Mouse (Mus musculus) kidney, postnatal 14 days (tissue): ENCODE data around the gene Tas1r1.

Experiments
- DNase-seq: peaks from one replicate; pipeline ENCODE4 v3.0.0; 2022; ENCODE audit warnings: mixed read lengths

Tas1r1 gene

DNA sequence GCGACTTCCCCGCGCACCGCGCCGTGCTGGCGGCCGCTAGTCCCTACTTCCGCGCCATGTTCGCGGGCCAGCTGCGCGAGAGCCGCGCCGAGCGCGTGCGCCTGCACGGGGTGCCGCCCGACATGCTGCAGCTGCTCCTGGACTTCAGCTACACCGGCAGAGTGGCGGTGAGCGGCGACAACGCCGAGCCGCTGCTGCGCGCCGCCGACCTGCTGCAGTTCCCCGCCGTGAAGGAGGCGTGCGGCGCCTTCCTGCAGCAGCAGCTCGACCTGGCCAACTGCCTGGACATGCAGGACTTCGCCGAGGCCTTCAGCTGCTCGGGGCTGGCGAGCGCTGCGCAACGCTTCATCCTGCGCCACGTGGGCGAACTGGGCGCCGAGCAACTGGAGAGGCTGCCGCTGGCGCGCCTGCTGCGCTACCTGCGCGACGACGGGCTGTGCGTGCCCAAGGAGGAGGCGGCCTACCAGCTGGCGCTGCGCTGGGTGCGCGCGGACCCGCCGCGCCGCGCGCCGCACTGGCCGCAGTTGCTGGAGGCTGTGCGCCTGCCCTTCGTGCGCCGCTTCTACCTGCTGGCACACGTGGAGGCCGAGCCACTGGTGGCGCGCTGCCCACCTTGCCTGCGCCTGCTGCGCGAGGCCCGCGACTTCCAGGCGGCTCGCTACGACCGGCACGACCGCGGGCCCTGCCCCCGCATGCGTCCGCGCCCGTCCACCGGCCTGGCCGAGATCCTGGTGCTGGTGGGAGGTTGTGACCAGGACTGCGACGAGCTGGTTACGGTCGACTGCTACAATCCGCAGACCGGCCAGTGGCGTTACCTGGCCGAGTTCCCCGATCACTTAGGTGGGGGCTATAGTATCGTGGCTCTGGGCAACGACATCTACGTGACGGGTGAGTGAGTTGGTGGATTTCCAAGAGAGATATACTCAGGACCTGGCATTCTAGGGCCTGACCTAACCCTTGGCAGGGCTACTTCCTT lies 29.0 kb downstream of the Tas1r1 start:
- no peak for DNase-seq

DNA sequence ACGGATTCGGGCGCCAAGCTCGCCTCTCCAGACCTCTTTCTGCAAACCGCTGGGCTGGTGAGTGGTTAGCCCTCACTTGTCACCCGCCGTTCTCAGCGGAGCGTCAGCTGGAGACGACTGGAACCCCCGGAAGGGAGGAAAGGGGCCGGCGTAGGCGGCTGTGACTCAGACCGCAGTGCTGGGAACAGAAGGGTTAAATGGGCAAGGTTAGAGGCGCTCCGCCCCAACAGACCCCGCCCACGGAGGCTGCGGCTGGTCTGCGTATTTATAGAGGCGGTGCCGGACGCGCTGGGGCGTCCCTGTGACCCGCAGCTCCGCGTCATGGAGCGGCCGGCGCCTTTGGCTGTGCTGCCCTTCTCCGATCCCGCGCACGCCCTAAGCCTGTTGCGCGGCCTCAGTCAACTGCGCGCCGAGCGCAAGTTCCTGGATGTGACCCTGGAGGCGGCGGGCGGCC lies 29.7 kb downstream of the Tas1r1 start, which contains the start of gene Klhl21:
Klhl21 (plus strand) TSS at position 182 of the 454 bp plus-strand sequence.
- DNase-seq: peak; percentile 97

- peak; percentile 47 for DNase-seq
These were observed 30.2 kb downstream of the Tas1r1 start for GRCm38 (mm10) chr4:152008148-152008500.

DNA sequence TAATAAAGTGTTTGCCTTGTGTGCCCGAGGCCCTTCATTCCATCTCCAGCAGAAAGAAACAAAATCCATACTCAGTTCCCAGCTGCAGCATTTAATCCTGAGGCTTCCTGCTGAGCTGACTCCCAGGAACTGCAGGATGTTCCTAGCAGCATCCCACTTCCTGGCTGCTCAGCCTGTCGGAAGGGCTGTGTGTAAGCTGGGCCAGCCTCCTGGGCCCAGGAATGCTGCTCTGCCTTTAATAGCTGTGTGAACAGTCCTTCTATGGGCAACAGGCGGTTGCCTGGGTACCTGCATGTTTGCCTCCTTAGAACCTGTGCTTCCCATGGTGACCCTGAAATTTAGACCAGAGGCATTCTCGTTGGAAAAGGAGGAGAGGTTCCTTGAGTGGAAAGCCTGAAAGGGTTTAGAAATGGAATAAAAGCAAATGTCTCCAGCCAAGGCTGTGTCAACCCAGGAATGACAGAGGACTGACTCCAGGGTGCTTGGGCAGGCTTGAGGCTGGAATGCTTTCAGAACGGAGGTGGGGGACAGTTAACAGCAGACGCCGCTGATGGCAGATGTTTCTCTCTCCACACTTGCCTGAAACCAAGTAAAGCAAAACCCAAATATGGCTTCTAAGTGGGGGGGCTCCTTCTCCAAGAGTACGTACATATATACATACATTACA lies 30.8 kb downstream of the Tas1r1 start:
- DNase-seq: peak; percentile 70

GRCm38 (mm10) chr4:152006812-152007211 lies 31.6 kb downstream of the Tas1r1 start:
- no peak for DNase-seq

DNA sequence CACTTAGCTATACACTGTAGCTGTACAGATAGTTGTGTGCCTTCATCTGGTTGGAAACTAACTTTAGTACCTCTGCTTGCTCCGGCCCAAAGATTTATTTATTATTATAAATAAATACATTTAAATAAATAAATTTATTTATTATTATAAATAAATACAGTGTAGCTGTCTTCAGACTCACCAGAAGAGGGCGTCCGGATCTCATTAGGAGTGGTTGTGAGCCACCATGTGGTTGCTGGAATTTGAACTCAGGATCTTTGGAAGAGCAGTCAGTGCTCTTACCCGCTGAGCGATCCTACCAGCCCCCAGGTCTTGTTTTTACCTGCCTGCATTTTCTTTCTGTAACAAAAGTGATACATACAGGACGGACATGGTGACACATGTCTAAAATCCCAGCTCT lies 32.2 kb downstream of the Tas1r1 start:
- no peak for DNase-seq

GRCm38 (mm10) chr4:152002063-152002462 lies 36.3 kb downstream of the Tas1r1 start:
- DNase-seq: no peak

- no peak for DNase-seq
These were observed 37.0 kb downstream of the Tas1r1 start for GRCm38 (mm10) chr4:152001335-152001734.

DNA sequence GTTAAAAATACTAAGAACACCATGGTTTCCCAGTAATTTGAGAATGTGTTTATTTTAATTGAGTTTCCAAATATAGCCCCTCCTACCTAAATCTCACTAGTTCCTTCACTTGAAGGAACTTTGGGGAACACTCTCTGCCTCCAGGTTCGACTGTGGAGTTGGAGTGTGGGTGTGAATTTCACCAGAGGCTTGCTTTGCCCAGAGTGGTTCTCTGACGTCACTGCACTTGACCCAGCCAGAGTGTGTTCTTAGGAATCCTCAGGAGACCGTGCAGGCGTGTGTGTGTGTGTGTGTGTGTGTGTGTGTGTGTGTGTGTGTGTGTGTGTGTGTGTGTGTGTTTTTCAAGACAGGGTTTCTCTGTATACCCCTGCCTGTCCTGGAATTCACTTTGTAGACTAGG lies 37.5 kb downstream of the Tas1r1 start:
- no peak for DNase-seq

- no peak for DNase-seq
These were observed 38.9 kb downstream of the Tas1r1 start for GRCm38 (mm10) chr4:151999481-151999880.

DNA sequence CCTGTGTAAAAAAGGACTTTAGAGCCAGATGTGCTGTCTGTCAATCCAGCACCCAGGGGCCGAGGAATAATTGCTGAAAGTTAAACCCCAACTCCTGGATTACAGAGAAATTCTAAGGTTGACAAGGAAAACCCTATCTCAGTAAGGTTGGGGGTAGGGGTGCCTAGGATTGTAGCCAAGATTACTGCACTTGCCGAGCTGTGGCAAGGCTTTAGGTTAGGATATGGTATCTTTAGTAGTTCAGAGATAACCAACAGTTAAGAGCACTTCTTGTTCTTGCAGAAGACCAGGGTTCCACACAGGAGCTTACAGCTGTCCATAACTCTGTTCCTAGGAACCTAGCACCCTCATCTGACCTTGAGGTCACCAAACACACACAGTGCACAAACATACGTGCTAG lies 40.7 kb downstream of the Tas1r1 start:
- DNase-seq: no peak

DNA sequence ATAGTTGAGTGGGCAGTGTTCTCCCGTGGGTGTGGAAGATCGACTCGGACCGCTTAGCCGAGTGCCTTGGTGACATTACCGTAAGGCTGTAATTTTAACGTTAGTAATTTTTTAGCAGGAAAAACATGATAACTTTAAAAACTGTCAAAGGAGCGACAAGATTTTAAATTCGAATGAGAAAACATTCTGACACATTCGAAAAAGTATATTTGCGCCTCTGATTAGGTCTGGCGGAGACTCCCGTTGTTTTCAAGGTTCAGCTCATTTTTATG lies 41.5 kb downstream of the Tas1r1 start:
- DNase-seq: no peak

GRCm38 (mm10) chr4:151996173-151996950 lies 42.0 kb downstream of the Tas1r1 start, which contains the start of gene Phf13:
Gene Phf13 (minus strand): TSS chr4:151996258.
- DNase-seq: peak; percentile 100

DNA sequence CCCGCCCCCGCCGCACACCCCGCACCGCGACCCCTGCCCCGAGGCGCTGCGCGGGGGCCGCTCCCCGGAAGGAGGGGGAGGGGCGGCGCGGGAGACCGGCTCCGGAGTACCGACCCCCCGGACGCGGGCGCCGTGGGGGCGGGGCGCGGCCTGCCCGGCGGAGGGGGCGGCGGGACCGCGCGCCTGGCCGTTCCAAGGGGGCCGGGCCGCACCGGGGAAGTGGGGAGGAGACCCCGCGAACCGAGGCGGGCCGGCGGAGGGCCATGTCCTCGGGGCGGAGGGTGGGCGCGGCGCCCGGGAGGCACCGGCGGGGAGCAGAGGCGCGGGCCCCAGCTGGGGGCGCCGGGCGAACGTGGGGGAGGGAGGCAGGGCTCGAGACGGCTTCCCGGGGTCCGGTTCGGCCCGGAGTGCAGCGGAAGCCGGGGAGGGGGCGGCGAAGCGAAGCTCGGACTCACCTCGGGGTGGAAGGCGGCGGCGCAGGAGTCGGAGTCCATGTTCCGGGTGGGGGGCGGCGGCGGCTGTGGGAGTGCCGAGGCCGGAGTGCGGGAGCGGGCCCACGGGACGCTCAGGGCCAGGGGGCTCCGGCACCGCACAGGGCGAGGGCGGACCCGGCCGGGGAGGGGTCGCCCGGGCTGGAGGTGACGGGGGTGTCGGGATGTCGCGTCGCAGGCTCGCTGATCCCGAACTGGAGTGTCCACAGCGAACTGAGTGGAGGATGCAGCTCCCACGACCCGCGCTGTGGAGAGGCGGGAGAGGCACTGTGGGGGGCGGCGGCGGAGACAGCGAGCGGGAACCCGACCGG lies 42.8 kb downstream of the Tas1r1 start:
- DNase-seq: peak; percentile 45

- DNase-seq: peak; percentile 57
These were observed 43.9 kb downstream of the Tas1r1 start for GRCm38 (mm10) chr4:151994228-151995171.

GRCm38 (mm10) chr4:151993035-151993434 lies 45.3 kb downstream of the Tas1r1 start:
- no peak for DNase-seq

- no peak for DNase-seq
These were observed 46.3 kb downstream of the Tas1r1 start for GRCm38 (mm10) chr4:151992091-151992490.

DNA sequence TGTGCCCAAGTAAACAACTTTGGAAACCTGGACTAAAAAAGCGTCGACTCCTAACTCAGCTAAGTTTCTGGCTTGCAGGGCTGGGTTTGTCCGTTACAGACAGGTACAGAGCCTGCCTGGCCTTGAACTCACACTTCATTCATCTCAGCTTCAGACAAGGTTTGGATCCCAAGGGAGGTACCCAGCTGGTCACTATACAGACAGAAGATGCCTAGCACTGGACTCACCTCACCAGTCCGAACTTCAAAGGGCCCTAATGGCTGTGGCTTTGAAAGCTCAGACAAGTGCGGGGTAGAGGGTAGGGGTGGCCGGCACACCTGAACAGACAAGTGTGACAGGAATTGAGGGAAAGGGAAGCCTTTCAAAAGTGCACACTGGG lies 49.3 kb downstream of the Tas1r1 start:
- DNase-seq: no peak

GRCm38 (mm10) chr4:151988342-151989109 lies 49.8 kb downstream of the Tas1r1 start, which contains the start of gene Thap3:
Gene Thap3 (minus strand): TSS chr4:151988997.
- DNase-seq: peak; percentile 90

DNA sequence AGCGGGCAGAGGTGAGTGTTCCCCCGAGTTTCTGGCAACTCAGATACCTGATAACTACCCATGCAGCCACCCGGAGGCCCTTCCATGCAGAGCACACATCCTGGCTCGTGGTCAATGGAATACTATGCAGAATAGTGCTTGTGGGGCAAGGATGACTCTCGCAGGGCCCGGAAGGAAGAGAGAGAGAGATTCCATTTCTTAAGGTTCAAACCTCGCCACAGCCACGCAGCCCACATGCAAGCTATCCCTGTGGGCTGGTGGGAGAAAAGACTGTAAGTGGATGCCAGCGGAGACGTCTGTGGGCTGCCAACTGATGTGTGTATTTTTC lies 50.4 kb downstream of the Tas1r1 start:
- DNase-seq: no peak

DNA sequence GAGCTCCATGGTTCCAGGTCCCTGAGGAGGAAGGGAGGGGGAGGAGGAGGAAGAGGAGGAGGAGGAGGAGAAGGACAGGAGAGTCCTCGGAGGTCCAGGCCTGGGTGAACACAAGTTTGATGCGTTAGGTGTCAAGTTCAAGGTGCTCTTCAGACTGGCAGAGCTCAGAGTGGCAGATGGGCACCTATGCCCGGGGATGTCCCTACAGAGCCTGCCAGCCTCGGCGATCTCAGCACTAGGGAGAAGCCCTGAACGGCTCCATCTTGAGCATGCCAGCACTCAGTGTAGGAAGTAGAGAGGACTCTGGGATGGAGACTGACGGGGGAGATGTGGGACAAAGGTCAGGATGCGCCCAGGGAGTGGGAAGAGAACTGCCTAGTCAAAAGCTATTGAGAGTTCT lies 51.7 kb downstream of the Tas1r1 start:
- DNase-seq: no peak
